Mouse (Mus musculus) kidney, adult 9 months (tissue): Measurements from ENCODE around the gene Spin2g.
"Not testable (repeated sequence)": the region's sequence is repeated elsewhere in the genome, so short reads cannot be mapped to it uniquely, and the experiment has no call there.

Source experiments
- DNase-seq: peaks from one replicate; pipeline ENCODE4 v3.0.0; 2022

The Spin2g gene

GRCm38 (mm10) chrX:34238633-34239032 lies at the start of gene Spin2g:
Gene Spin2g, minus strand, starts transcription at chrX:34238733.
- not testable (repeated sequence) for DNase-seq
